Mouse (Mus musculus): Measurements from ENCODE around the gene Dzip3.

The Dzip3 gene

DNA sequence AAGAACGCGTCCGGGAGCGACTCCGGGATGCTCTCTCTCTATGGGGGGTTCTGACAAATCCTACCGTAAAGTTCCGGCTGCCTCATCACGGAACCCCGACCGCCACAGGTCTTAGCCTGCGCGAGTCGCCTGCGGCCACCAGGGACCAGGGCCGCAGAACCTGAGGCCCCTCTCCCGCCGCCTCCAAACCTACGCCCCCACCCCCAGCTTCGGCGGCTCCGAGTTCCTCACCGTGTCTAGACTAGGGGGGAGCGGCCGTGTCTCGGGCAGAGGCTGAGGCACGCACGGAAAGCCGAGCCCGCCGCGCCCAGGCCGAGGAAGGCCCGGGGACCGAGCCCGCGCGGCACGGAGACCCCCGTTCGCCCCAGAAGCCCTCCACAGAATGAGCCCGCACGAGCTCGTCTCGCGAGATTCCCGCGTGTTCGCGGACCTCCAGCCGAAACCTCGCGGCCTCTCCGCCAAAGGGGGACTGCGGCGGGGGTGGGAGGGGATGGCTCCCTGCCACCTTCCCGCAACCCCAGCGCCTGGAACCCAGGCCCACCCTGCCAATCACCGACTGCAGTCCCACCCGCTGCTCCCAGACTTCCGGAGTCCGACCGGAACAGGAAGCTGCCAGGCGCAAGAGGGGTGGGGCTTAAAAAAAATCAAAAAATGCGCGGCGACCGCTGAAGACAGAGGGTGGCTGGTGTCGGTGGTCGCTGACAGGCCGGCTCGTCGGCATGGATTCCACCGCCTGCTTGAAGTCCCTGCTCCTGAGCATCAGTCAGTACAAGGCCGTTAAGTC, at the start of gene Dzip3, which contains the start of gene Cip2a:
Dzip3 (minus strand) TSS at position 607 of the 784 bp plus-strand sequence.
Cip2a (plus strand) TSS at position 627 of the 784 bp plus-strand sequence.
- DNase-seq: peak; percentile 88

DNA sequence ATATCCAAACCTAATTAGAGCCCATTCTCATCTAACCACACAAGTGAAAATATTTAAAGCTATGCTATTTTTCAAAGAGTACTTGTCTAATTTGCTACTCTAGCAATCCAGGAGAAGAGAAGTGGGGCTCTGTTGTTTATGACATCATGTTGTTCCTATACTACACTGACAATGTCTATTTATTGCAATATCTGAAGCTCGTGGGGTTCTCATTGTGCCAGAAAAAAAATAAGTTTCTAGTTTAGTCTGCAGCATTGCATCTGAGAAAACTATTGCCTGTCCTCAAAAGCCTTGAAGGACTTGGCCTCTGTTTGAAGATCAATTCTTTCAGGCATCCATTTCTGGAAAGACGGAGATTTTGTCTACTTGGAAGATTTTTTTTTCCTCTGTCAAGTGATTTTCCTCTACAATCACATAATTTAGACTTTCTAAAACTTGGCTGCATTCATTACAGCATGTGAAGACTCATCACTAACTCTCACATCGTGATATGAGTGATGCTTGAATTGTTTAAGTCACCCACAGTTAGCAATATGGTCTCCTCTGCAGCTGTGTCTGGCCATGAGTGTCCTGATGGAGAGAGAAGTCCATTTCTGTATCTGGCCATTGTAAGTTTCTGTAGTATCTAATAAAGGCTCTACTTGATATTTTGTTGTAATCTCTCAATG, 46.7 kb upstream of the Dzip3 start:
- DNase-seq: no peak

DNA sequence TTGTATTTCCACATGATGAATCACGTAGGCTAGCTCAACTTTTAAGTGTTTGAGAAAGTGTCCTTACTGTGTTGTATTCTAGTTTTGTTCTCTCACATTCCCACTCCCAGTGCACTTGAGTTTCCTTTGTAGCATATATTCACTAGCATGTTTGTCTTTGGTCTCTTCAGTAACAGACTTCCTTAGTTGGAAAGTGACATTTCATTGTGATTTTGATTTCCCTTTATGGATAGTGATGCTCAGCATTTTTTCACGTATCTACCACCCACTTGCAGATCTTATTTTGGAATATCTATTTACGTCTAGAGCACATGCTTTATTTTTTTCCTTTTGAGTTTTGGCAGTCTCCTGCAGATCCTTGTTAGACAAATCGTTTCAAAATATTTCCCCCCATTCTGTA, 43.8 kb upstream of the Dzip3 start:
- DNase-seq: no peak

GRCm38 (mm10) chr16:49035852-49036251, 41.9 kb upstream of the Dzip3 start:
- no peak for DNase-seq

- DNase-seq: peak; percentile 7
Measured at GRCm38 (mm10) chr16:49016620-49017332, 22.8 kb upstream of the Dzip3 start.

GRCm38 (mm10) chr16:49004151-49004550, 10.2 kb upstream of the Dzip3 start:
- DNase-seq: no peak

DNA sequence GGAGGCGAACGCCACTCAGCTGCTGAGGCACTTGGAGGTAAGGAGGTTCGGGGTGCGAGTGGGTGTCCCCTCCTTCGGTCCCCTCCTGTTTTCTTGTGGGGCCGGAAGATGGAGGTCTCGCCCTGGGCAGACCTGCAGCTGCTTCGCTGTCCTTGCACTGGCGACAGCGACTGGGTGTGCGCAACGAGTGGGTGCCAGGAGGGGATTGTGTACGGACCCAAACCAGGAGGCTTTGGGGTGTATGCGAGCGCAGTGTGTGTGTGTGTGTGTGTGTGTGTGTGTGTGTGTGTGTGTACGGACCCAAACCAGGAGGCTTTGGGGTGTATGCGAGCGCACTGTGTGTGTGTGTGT, 353 bp upstream of the Dzip3 start:
- no peak for DNase-seq

DNA sequence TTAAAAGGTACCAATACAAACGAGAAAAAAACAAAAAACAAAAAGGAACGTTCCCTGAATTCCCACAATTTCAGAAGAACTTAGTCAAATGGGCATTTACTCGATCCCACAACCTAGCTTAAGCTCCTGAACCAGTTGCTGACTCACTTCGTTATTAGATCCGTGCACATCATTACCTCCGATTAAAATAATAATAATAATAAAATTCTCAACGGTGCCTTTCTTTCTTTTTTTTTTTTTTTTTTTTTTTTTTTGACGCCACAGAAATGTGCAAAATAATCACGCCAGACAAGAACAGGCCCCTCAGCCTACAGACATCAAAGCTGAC, 770 bp downstream of the Dzip3 start:
- DNase-seq: no peak

DNA sequence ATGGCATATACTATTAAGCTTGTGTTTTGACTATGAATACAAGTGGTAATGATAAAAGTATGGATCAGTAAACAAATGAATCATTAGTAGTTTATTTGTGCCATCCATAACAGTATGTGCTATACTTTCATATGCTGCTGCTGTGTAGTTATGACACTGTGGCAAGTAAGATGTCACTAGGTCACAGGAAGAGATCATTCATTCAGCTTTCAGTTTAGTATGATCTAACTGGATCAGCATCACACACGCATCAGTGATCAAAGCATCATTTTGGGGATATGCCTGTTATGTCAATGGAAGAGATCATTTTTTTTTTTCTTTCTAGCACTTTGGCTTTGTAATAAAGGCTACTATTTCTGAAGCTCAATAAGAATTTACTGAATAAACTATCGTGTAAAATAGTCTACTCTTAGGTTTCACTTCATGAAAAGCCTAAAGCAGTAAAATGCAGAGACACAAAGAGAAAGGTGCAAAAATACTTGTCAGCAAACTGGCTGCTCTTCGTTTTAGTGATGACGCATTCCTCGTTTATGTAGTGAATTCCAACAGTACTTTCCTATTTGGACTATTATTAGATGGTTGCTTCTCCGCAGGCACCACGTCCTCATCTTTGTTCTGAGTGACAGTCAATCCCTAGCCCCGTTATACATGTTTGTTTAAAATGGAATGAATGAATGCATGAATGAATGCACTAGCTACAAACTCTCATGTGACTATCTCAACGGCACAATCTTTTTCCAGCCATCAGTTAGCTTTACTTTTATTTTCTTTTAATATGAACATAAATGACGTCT, 1.3 kb downstream of the Dzip3 start:
- DNase-seq: peak; percentile 28

DNA sequence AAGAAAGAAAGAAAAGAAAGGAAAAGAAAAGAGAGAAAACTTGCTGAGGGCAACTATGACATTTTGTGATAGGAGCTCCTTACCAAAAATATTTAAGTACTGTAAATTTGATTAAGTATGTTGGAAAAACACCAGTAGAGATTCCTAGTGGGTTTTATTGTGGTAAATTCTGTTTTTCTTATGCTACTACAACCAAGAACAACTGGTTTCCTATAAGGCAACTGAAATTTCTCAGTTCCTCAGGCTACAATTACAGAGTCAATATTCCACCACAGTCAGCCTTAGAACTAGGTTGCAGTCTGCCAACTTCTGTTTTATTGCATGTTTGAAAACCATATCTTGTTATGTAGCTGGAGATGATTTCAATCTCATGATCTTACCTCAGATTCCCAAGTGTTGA, 4.3 kb downstream of the Dzip3 start:
- DNase-seq: no peak

DNA sequence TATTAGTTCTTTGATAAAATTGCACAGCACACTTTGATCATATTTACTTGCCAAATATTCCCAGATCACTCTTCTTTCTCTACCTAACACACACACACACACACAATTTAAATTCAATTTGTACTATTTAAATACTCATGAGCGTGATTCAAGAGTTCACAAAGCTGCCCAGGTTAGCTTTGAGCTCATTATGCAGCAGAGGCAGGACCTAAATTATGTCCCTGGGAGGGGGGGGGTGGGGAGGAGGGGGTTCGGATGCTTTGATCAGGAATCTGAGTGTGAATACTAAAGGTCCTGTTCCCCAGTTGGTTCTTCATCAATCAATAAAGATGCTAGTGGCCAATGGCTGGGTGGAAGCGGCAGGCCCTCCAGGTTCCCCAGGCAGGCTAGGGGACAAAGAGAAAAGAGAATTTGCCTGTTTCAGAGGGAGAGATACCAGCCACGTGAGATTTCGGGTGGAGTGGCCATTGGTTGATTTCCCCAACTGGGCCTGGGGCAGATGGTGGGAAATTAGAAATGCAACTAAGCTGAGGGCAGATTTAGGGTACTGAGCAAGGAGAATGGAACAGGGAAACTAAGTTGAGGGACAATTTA, 8.8 kb downstream of the Dzip3 start:
- DNase-seq: no peak

DNA sequence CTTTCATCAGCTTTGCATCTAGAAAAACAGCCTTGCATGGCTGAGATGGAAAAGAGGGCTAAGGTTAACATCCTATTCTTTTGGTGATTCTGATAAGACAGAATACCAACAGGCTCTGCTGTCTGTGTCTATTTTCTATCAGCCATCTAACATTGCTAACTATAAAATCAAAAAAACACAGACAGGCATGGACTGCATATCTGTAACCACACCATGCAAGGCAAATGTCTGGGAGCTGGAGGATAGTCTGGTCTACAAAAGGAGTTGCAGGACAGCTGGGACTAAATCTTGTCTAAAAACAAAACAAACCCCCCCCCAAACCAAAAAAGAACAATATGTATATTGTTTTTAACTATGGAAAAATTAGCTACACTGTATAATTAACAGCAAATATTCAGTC, 14.0 kb downstream of the Dzip3 start:
- no peak for DNase-seq

DNA sequence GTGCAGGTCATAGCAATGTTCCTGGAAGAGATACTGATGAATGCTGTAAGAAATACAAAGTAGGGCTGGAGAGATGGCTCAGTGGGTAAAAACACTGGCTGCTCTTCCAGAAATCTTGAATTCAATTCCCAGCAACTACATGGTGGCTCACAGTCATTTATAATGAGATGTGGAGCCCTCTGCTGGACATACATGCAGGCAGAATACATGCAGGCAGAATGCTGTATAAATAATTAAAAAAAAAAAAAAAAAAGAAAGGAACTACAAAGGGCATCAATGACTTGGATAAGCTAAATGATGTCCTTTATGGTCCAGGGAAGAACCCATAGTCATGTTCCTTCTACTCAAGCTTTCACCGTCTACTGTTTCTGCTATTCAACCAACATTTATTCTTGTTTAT, 20.4 kb downstream of the Dzip3 start:
- no peak for DNase-seq

DNA sequence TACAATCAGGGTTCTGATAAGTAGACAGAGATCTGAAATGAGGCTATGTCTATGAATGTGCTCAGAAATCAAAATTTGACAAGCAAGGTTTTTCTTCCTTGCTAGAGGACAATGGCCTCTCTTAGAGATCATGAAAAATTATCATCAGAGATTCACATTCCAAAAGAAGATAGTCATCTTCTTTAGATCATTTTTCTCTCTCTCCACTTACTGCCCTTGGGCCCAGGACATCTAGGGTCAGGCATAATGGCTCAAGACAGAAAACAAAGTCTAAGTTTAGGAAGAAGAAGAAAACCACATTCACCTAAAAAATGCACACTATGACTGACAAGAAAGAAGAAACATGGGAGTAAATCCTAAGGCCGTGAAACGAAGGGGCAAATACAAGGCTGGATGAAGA, 21.0 kb downstream of the Dzip3 start:
- DNase-seq: no peak

DNA sequence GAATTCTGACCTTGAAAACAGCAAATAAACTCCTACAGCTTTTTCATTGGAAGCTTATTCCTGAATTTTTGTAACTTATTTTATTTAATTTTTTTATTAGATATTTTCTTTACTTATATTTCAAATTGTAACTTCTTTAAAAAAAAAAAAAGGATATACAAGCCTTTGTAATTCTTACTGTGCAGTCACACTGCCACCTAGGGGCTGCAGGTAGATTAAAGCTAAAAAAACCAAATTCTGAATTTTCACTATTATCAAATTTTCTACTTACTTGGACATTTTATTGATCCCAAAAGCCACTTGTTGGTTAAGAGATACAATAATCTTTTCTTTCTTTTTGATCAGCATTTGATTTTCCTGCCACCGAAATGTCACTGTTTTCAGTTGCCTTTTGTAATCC, 52.2 kb downstream of the Dzip3 start:
- DNase-seq: peak; percentile 10

- DNase-seq: no peak
Measured at GRCm38 (mm10) chr16:48923724-48924123, 70.2 kb downstream of the Dzip3 start.

GRCm38 (mm10) chr16:48913206-48913605, 80.8 kb downstream of the Dzip3 start:
- DNase-seq: no peak

DNA sequence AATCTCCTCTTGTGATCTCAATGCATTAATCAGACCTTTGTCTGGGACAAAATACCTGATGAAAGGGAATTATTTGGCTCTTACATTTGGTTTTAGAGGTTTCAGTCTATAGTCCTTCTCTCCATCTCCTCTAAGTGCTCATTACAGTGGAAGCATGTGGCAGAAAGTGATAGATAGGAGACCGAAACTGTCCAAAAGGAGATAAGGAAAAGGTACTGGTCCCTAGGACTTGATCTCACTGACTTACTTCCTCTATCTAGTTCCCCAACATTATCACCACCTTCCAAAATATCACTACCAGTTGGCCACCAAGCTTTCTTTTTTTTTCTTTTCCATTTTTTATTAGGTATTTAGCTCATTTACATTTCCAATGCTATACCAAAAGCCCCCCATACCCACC, 82.8 kb downstream of the Dzip3 start:
- no peak for DNase-seq

DNA sequence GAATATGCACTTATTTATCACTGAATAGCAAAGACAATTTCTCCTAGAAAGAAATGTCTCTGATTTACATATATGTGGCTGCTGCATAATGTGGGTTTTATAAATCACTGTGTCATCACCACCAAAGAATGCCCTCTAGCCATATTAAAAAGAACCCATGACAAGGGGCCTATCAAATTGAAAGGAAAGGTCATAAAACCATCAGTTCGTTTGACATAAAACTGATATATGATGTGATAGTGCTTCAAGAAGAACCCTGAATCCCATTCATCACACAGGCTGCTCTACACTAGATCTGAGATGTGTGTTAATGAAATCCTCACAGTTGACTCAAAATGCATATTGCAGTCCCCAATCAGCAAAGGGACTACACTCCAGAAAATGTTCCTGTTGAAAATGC, 94.1 kb downstream of the Dzip3 start:
- no peak for DNase-seq

GRCm38 (mm10) chr16:48890733-48891132, 103.2 kb downstream of the Dzip3 start:
- DNase-seq: no peak
